Mouse (Mus musculus): ENCODE results near the gene Prmt2. TPM values are rescaled to one million over a fixed set of nuclear protein-coding genes. Genes with fewer than 3 reads are reported as not detected.

The Prmt2 gene
- polyA plus RNA-seq, 1 experiment from 2014 or later, result 42.6 TPM

DNA sequence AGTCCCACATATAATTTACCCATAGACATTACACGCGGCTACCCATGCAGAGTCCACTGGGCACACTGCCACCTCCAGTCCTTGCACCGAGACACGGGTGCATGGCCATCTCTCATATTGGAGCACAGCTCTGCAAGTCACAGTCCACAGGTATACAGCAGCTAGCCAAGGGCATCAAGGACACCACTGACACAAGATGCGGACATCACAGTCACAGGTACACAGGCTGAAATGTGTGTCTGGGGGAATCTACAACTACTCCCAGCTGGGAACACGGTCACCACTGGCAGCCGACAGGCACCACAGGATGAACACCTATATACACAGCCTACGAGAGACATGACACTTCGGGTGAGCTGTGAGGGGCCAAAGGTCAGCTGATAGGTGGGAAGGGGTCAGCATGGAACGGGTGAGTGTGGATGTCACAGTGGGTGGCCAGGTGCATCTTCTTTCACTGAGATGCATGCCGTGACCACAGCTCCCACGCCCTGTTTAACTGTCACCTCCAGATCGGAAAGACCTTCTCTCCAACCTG, 30.3 kb downstream of the Prmt2 start:
- Histone ChIP-seq H3K9ac (ENCODE audit: low read depth, low read length) (no peak overlapping the region), H3K4me3 (ENCODE audit: low read length) (no peak overlapping the region), H3K9me3 (ENCODE audit: control insufficient read depth, low read length) (no peaks in the 10 kb centered on the region), H3K4me1 (ENCODE audit: control insufficient read depth, insufficient read depth, low read length) (no peaks in the 10 kb centered on the region), H3K4me2 (ENCODE audit: low read depth, low read length) (no peak overlapping the region), H3K36me3 (ENCODE audit: control insufficient read depth, insufficient read depth, low read length) (no peaks in the 10 kb centered on the region), H3K27ac (ENCODE audit: low read length) (no peak overlapping the region), H3K27me3 (replicated peaks; ENCODE audit: control insufficient read depth, insufficient read depth, low read length) (no peaks in the 10 kb centered on the region)
- ATAC-seq, result no peak
- 91% methylated on average over 13 of the region's 13 CpGs for WGBS

DNA sequence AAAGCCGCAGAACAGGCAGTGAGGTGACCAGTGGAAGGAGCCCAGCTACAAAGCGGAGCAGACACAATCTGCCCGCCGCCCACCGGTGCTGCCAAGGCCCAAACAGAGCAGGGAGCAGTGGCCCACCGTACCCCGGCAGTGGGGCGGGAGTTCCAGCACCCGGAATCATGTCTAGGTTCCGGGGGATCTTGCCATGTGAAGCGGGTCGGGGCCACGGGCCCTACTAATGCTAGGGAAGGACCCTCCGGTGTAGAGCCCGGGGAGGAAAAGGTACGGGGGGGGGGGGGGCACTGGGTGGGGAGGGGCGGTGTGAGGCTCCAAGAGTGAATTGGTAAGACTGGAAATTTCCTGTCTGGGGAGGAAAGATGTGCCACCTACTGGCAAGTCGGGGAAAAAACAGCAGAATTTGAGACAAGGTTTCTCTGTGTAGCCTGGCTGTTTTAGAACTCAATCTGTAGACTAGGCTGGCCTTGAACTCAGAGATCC, 33.8 kb downstream of the Prmt2 start:
- Histone ChIP-seq H3K4me3 (ENCODE audit: low read length) (peak overlapping the region; percentile 39), H3K4me2 (ENCODE audit: low read depth, low read length) (peak overlapping the region; percentile 58), H3K4me1 (ENCODE audit: control insufficient read depth, insufficient read depth, low read length) (no peaks in the 10 kb centered on the region), H3K9me3 (ENCODE audit: control insufficient read depth, low read length) (no peaks in the 10 kb centered on the region), H3K36me3 (ENCODE audit: control insufficient read depth, insufficient read depth, low read length) (no peaks in the 10 kb centered on the region), H3K9ac (ENCODE audit: low read depth, low read length) (peak overlapping the region; percentile 65), H3K27ac (ENCODE audit: low read length) (no peak overlapping the region), H3K27me3 (replicated peaks; ENCODE audit: control insufficient read depth, insufficient read depth, low read length) (no peaks in the 10 kb centered on the region)
- 27% methylated on average over 17 of the region's 18 CpGs for WGBS
- no peak for ATAC-seq

DNA sequence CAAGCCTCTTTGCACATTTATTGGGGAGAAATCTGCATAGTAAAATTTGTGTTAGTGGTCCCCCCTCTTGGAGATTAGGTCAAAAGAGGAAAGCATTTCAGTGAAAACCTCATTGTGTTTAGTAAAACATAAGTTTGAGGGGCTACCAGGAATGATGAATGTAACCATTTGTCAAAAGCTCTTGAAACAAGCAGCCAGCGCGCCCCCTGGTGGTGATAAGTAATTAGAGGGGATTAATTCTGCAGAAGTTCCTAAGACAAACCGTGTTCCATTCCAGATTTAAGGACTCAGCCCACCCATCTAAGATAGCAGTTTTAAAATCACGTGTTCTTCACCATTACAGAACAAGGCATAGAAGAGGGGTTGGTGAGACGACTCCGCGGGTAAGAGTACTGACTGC, 35.7 kb downstream of the Prmt2 start:
- Histone ChIP-seq H3K9me3 (ENCODE audit: control insufficient read depth, low read length) (no peaks in the 10 kb centered on the region), H3K36me3 (ENCODE audit: control insufficient read depth, insufficient read depth, low read length) (no peaks in the 10 kb centered on the region), H3K4me3 (ENCODE audit: low read length) (no peak overlapping the region), H3K27me3 (replicated peaks; ENCODE audit: control insufficient read depth, insufficient read depth, low read length) (no peaks in the 10 kb centered on the region), H3K27ac (ENCODE audit: low read length) (no peak overlapping the region), H3K9ac (ENCODE audit: low read depth, low read length) (no peak overlapping the region), H3K4me1 (ENCODE audit: control insufficient read depth, insufficient read depth, low read length) (no peaks in the 10 kb centered on the region), H3K4me2 (ENCODE audit: low read depth, low read length) (no peak overlapping the region)
- ATAC-seq, result no peak
- WGBS, result 19% methylated on average over 7 of the region's 7 CpGs

DNA sequence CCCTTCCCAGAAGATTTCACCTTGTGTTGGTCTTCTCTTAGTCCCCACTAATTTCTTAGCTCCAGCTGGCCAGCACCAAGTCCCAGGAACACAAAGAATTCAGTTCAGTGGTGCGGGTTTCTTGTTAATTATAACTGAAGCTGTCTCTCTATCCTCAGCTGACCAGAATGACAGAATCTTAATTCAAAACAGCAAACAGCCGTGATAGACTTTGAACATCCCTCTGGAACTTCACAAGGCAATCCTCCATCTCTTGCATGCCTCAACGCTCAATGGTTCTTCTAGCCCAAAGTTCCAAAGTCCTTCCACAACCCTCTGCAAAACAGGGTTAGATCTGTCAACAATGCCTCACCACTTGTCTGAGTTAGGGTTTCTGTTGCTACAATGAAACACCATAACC, 36.2 kb downstream of the Prmt2 start:
- no peaks in the 10 kb centered on the region for H3K9me3 ChIP-seq (ENCODE audit: control insufficient read depth, low read length)

DNA sequence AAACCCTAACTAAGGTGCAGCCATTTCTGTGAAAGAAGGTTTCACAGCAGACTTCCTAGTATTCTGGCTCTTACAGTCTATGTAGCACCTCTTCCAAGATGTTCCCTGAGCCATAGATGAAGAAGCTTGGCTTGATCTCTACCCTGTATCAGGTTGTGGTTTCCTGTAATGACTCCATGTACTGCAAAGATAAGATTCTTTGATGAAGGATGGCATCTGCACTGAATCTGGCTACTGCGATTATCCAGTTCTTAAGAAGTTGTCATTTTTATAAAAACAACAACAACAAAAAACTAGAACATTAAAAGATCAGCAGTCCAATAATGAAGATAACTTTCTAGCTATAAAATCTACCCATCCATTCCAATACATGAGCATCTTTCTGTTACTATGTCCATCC, 49.7 kb downstream of the Prmt2 start:
- H3K4me3 ChIP-seq (ENCODE audit: low read length), result no peak overlapping the region
- 93% methylated on average over 1 of the region's 1 CpGs for WGBS
- H3K27me3 ChIP-seq (replicated peaks; ENCODE audit: control insufficient read depth, insufficient read depth, low read length), result no peaks in the 10 kb centered on the region
- ATAC-seq, result no peak
- H3K4me2 ChIP-seq (ENCODE audit: low read depth, low read length), result no peak overlapping the region
- H3K9ac ChIP-seq (ENCODE audit: low read depth, low read length), result no peak overlapping the region
- H3K4me1 ChIP-seq (ENCODE audit: control insufficient read depth, insufficient read depth, low read length), result no peaks in the 10 kb centered on the region
- H3K9me3 ChIP-seq (ENCODE audit: control insufficient read depth, low read length), result no peaks in the 10 kb centered on the region
- no peak overlapping the region for H3K27ac ChIP-seq (ENCODE audit: low read length)
- no peaks in the 10 kb centered on the region for H3K36me3 ChIP-seq (ENCODE audit: control insufficient read depth, insufficient read depth, low read length)

More for the DNA sequence above, 36.2 kb downstream of the Prmt2 start:
- ATAC-seq, result no peak
- no peak overlapping the region for H3K27ac ChIP-seq (ENCODE audit: low read length)
- 84% methylated on average over 3 of the region's 3 CpGs for WGBS
- H3K4me2 ChIP-seq (ENCODE audit: low read depth, low read length), result no peak overlapping the region
- H3K4me3 ChIP-seq (ENCODE audit: low read length), result no peak overlapping the region
- H3K36me3 ChIP-seq (ENCODE audit: control insufficient read depth, insufficient read depth, low read length), result no peaks in the 10 kb centered on the region
- H3K4me1 ChIP-seq (ENCODE audit: control insufficient read depth, insufficient read depth, low read length), result no peaks in the 10 kb centered on the region
- H3K27me3 ChIP-seq (replicated peaks; ENCODE audit: control insufficient read depth, insufficient read depth, low read length), result no peaks in the 10 kb centered on the region
- no peak overlapping the region for H3K9ac ChIP-seq (ENCODE audit: low read depth, low read length)

DNA sequence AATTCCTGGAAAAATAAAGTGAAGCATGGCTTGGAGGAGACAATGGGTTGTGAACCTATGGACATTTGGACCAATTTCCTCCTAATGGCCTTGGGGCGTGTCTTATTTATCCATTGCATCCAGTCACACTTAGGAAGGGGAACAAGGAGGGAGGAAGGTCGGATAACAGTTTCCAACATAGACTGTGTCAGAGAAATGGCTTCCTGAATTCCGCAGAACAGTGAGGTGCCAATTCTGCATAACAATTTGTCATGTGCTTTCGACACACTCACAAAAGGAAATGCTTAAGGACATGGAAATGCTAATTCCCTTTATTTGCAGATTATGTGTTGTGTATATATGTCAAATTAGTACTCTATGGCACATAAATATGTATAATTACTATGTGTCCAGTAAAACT, 52.4 kb downstream of the Prmt2 start:
- Histone ChIP-seq H3K36me3 (ENCODE audit: control insufficient read depth, insufficient read depth, low read length) (no peaks in the 10 kb centered on the region), H3K9me3 (ENCODE audit: control insufficient read depth, low read length) (no peaks in the 10 kb centered on the region), H3K4me2 (ENCODE audit: low read depth, low read length) (no peak overlapping the region), H3K27ac (ENCODE audit: low read length) (no peak overlapping the region), H3K27me3 (replicated peaks; ENCODE audit: control insufficient read depth, insufficient read depth, low read length) (no peaks in the 10 kb centered on the region), H3K9ac (ENCODE audit: low read depth, low read length) (no peak overlapping the region), H3K4me3 (ENCODE audit: low read length) (no peak overlapping the region), H3K4me1 (ENCODE audit: control insufficient read depth, insufficient read depth, low read length) (no peaks in the 10 kb centered on the region)
- no peak for ATAC-seq
- 77% methylated on average over 4 of the region's 4 CpGs for WGBS

DNA sequence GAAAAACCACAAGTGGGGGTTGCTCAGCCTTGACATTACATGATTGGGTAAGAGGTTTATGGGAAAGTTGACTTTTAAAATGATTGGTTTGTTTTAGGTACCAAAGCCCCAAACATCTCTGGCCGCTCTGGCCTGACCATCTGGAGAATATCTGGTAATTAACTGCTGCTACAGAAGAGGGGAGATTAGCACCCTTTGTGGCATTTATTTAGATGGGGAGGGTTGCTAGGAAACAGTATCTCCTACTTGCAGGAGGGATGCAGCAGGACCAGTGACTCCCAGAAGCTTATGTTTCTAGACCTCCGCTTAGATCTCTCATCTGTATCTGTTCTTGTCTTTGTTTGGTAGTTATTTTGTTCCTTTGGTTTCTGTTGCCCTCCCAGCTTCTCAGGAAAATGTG, 62.8 kb downstream of the Prmt2 start:
- no peak overlapping the region for H3K4me2 ChIP-seq (ENCODE audit: low read depth, low read length)
- WGBS, result 46% methylated on average over 2 of the region's 2 CpGs

DNA sequence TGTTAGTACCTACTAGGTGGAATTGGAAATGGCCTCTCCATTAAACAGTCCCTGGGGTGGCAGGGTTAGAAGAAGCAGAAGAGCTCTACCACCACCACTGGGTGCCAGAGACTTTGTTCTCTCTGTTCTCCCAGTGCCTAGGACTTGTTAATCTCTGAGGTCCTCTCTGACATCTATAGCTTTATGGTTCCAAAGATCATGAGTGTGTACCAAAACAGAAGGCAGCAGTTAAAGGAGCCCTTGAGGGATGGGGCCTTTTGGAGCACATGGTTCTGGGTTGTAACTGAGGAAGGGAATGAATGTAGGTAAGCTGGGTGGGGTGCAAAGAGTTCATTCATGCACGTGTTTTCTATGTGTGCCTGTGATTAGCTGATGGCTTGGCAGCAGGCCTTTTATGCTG, 79.7 kb downstream of the Prmt2 start:
- ATAC-seq, result peak; percentile 95
- H3K4me1 ChIP-seq (ENCODE audit: control insufficient read depth, insufficient read depth, low read length), result no peaks in the 10 kb centered on the region
- H3K9ac ChIP-seq (ENCODE audit: low read depth, low read length), result no peak overlapping the region
- no peak overlapping the region for H3K4me2 ChIP-seq (ENCODE audit: low read depth, low read length)
- no peaks in the 10 kb centered on the region for H3K27me3 ChIP-seq (replicated peaks; ENCODE audit: control insufficient read depth, insufficient read depth, low read length)
- WGBS, result 26% methylated on average over 1 of the region's 1 CpGs
- H3K4me3 ChIP-seq (ENCODE audit: low read length), result no peak overlapping the region
- no peaks in the 10 kb centered on the region for H3K9me3 ChIP-seq (ENCODE audit: control insufficient read depth, low read length)
- no peaks in the 10 kb centered on the region for H3K36me3 ChIP-seq (ENCODE audit: control insufficient read depth, insufficient read depth, low read length)
- peak overlapping the region; percentile 84 for H3K27ac ChIP-seq (ENCODE audit: low read length)

More for the DNA sequence above, 62.8 kb downstream of the Prmt2 start:
- Histone ChIP-seq H3K27me3 (replicated peaks; ENCODE audit: control insufficient read depth, insufficient read depth, low read length) (no peaks in the 10 kb centered on the region), H3K4me3 (ENCODE audit: low read length) (no peak overlapping the region), H3K36me3 (ENCODE audit: control insufficient read depth, insufficient read depth, low read length) (no peaks in the 10 kb centered on the region), H3K27ac (ENCODE audit: low read length) (no peak overlapping the region), H3K9ac (ENCODE audit: low read depth, low read length) (no peak overlapping the region), H3K4me1 (ENCODE audit: control insufficient read depth, insufficient read depth, low read length) (no peaks in the 10 kb centered on the region), H3K9me3 (ENCODE audit: control insufficient read depth, low read length) (no peaks in the 10 kb centered on the region)
- ATAC-seq, result no peak

DNA sequence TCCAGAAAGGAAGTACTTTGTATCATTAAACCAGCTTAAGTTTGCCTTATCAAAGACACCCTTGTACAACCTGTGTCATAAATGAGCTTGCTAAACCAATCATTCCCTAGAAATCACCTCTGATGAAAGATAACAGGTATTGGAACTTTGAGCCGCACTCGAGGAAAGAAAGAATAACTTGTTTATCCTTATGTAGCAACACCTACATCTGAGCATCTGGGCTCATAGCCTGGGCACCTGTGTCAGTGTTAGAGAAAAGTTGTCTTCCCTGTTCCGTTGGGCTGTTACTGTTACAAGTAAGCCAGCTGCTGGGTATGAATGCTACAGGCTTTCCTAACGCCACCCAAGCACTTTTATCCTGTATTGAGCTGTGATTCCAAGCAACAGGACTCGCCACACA, 80.1 kb downstream of the Prmt2 start:
- no peaks in the 10 kb centered on the region for H3K9me3 ChIP-seq (ENCODE audit: control insufficient read depth, low read length)
- H3K9ac ChIP-seq (ENCODE audit: low read depth, low read length), result no peak overlapping the region
- ATAC-seq, result peak; percentile 91
- WGBS, result 62% methylated on average over 5 of the region's 5 CpGs
- no peaks in the 10 kb centered on the region for H3K36me3 ChIP-seq (ENCODE audit: control insufficient read depth, insufficient read depth, low read length)
- no peaks in the 10 kb centered on the region for H3K4me1 ChIP-seq (ENCODE audit: control insufficient read depth, insufficient read depth, low read length)
- H3K4me2 ChIP-seq (ENCODE audit: low read depth, low read length), result peak overlapping the region; percentile 25; the same call in 1 of the 2 replicates
- H3K4me3 ChIP-seq (ENCODE audit: low read length), result no peak overlapping the region
- H3K27ac ChIP-seq (ENCODE audit: low read length), result peak overlapping the region; percentile 84
- H3K27me3 ChIP-seq (replicated peaks; ENCODE audit: control insufficient read depth, insufficient read depth, low read length), result no peaks in the 10 kb centered on the region

All from intestine, embryonic 16.5 days (tissue).